12 mouse cellular contexts compared by ENCODE assay signal in the genomic region with DNA sequence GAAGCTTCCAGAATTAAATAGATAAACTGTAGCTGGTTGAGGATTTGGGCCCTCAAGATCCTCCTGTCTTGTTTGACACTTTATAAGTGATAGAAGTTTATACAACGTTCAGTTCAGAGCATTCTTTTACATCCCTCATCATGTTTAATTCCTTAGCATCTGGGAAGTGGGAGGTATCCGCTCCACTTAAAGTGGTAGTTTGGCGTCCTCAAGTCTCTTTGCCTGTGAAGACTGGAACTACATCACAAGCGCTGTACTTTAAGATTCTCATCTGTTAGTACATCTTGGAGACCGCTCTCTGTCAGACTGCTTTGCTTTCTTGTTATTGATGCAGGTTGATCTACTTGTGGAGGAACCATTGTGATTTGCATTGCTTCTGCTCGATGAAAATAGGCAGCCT.
"Had no signal": no experiment of that assay in that cellular context is flagged by ENCODE, and none has a peak within 500 bp of the region (broad histone marks: within the 10 kb centered on the region; RNA-seq: fewer than 3 reads in every experiment).

No protein-coding gene starts in this region.

- DNase-seq: retina, postnatal 1 day; right cerebral cortex, adult 18-20 months; right cerebral cortex, postnatal 14 days; right cerebral cortex, postnatal 25 days; right cerebral cortex, postnatal 4 days; spleen, adult 18-20 months; thymus, adult 18-20 months; thymus, adult 2 months; thymus, postnatal 14 days; thymus, postnatal 25 days; thymus, postnatal 36 days; thymus, postnatal 4 days had no signal
